ENCODE assay signal across 16 mouse cellular contexts in genomic region chr10:43712657-43713056, GRCm38 (mm10).
"Had no signal": no experiment of that assay in that cellular context is flagged by ENCODE, and none has a peak within 500 bp of the region (broad histone marks: within the 10 kb centered on the region; RNA-seq: fewer than 3 reads in every experiment).

No protein-coding gene starts in this region.

- ATAC-seq: hindbrain, embryonic 16.5 days; inflammation-experienced regulatory T-cells, adult 6 months; intestine, embryonic 15.5 days; intestine, postnatal 0 days had no signal

- DNase-seq: gastrocnemius, adult 2 months; gastrocnemius, postnatal 10 days; gastrocnemius, postnatal 25 days; heart, adult 18-20 months; heart, postnatal 10 days; heart, postnatal 4 days; kidney, adult 18-20 months; kidney, adult 8-10 months; kidney, postnatal 10 days; kidney, postnatal 25 days; kidney, postnatal 4 days; liver had no signal
